In genomic region chr1:152955564-152956211, GRCm38 (mm10) we compare ENCODE assay signal across 9 mouse cellular contexts. TPM values are rescaled to one million over a fixed set of nuclear protein-coding genes. Genes with fewer than 3 reads are reported as not detected.
DNase-seq lines count a peak whose midpoint lies in the region; ATAC-seq and TF ChIP-seq lines count a peak whose summit lies in the region.
"Had no signal": no experiment of that assay in that cellular context is flagged by ENCODE, and none has a peak within 500 bp of the region (broad histone marks: within the 10 kb centered on the region; RNA-seq: fewer than 3 reads in every experiment).

No protein-coding gene starts in this region.

- peak overlapping the region; percentile 96 for H3K27ac ChIP-seq in hindbrain, embryonic 13.5 days
- no peak overlapping the region for H3K27ac ChIP-seq in stomach, embryonic 14.5 days (ENCODE audit: low read length)

- TF ChIP-seq CTCF in E14TG2a.4 (conservative IDR thresholded peaks at IDR 0.05; ENCODE audit: low read length) = no peak

- peak; percentile 49 for ATAC-seq in common myeloid progenitor, adult 5-6 weeks (replicated peaks; ENCODE audit: low read depth, poor library complexity, severe bottlenecking)
- ATAC-seq in hindbrain, embryonic 13.5 days (ENCODE audit: low FRiP score) = peak; percentile 54
- ATAC-seq in stomach, embryonic 14.5 days (ENCODE audit: insufficient number of reproducible peaks, insufficient read depth, low FRiP score, low read depth) = no peak

- peak overlapping the region; percentile 80 for H3K4me3 ChIP-seq in E14TG2a.4 (replicated peaks; ENCODE audit: low read length)
- H3K4me3 ChIP-seq in hindbrain, embryonic 13.5 days = peak overlapping the region; percentile 77
- H3K4me3 ChIP-seq in stomach, embryonic 14.5 days (ENCODE audit: low read depth, low read length) = peak overlapping the region; percentile 35

- peak overlapping the region; percentile 84 for H3K9ac ChIP-seq in hindbrain, embryonic 13.5 days
- H3K9ac ChIP-seq in stomach, embryonic 14.5 days (replicated peaks; ENCODE audit: low read depth, low read length) = no peak overlapping the region

- under 1% methylated on average over 40 of the region's 40 CpGs for WGBS in hindbrain, embryonic 13.5 days
- 2% methylated on average over 40 of the region's 40 CpGs for WGBS in stomach, embryonic 14.5 days

- H3K36me3 ChIP-seq in E14TG2a.4 (ENCODE audit: insufficient read depth, low read length) = no peaks in the 10 kb centered on the region
- H3K36me3 ChIP-seq in hindbrain, embryonic 13.5 days = no peaks in the 10 kb centered on the region
- no peaks in the 10 kb centered on the region for H3K36me3 ChIP-seq in stomach, embryonic 14.5 days (ENCODE audit: control insufficient read depth, insufficient read depth, low read length)

- peak; percentile 4 for DNase-seq in gastrocnemius, postnatal 14 days
- DNase-seq in gastrocnemius, adult 18-20 months (ENCODE audit: low spot score) = no peak
- DNase-seq in lung, postnatal 4 days = peak; percentile 6 to 22
- no peak for DNase-seq in adipocyte (ENCODE audit: low spot score)

- peaks cover 68% of the 10 kb centered on the region for H3K27me3 ChIP-seq in E14TG2a.4 (ENCODE audit: insufficient read depth, low read length)
- H3K27me3 ChIP-seq in hindbrain, embryonic 13.5 days = peaks cover 16% of the 10 kb centered on the region; the same call in 1 of the 2 replicates
- peaks cover 16% of the 10 kb centered on the region for H3K27me3 ChIP-seq in stomach, embryonic 14.5 days (ENCODE audit: control insufficient read depth, insufficient read depth, low read length)
- H3K27me3 ChIP-seq: CH12.LX had no signal

- H3K9me3 ChIP-seq in E14TG2a.4 (ENCODE audit: low read length) = no peaks in the 10 kb centered on the region
- H3K9me3 ChIP-seq in hindbrain, embryonic 13.5 days = no peaks in the 10 kb centered on the region
- H3K9me3 ChIP-seq in stomach, embryonic 14.5 days (ENCODE audit: control insufficient read depth, low read depth, low read length) = no peaks in the 10 kb centered on the region

- intact Hi-C loops in gastrocnemius, postnatal 14 days (cut with DNase I; ENCODE audit: low total_unique reads) = no loop called here

- peaks cover 15% of the 10 kb centered on the region for H3K4me1 ChIP-seq in E14TG2a.4 (replicated peaks; ENCODE audit: low read depth, low read length)
- H3K4me1 ChIP-seq in hindbrain, embryonic 13.5 days (replicated peaks) = peaks cover 24% of the 10 kb centered on the region
- peaks cover 10% of the 10 kb centered on the region; the same call in 1 of the 2 replicates for H3K4me1 ChIP-seq in stomach, embryonic 14.5 days (ENCODE audit: control insufficient read depth, insufficient read depth, low read length)

- peak overlapping the region; percentile 89 for H3K4me2 ChIP-seq in hindbrain, embryonic 13.5 days
- peak overlapping the region; percentile 65 for H3K4me2 ChIP-seq in stomach, embryonic 14.5 days (replicated peaks; ENCODE audit: low read depth, low read length)

RNA-seq across cellular contexts. Expression of gene Nmnat2, which starts 0.9 kb away (rescaled TPM):
- total RNA-seq in gastrocnemius, postnatal 14 days (2021) = 1 to 10 TPM in 1 of 2 experiments, under 1 TPM in 1; 0.51 to 1.1 TPM
- total RNA-seq in gastrocnemius, adult 18-20 months (2021) = under 1 TPM; 0.43 to 0.80 TPM
- total RNA-seq in common myeloid progenitor, adult 5-6 weeks (2017) = 0.09 TPM in 1 of 2 replicates, not detected in the other
- 68.0 and 70.2 TPM in 2 replicates for polyA plus RNA-seq in hindbrain, embryonic 13.5 days (2015; fragmentation: Nextera tagmentation; extraction: Ambion mirVana)
- 3.0 and 3.8 TPM in 2 replicates for polyA plus RNA-seq in stomach, embryonic 14.5 days (2014; fragmentation: Nextera tagmentation; extraction: Ambion mirVana)

RNA-seq across cellular contexts. Expression of gene Smg7, which starts 53.2 kb away (rescaled TPM):
- 10 to 100 TPM; 33.9 to 34.4 TPM for total RNA-seq in gastrocnemius, postnatal 14 days (2021)
- total RNA-seq in gastrocnemius, adult 18-20 months (2021) = 10 to 100 TPM; 37.3 to 38.9 TPM
- total RNA-seq in common myeloid progenitor, adult 5-6 weeks (2017) = 28.7 and 41.9 TPM in 2 replicates
- polyA plus RNA-seq in hindbrain, embryonic 13.5 days (2015; fragmentation: Nextera tagmentation; extraction: Ambion mirVana) = 33.8 and 37.1 TPM in 2 replicates
- polyA plus RNA-seq in stomach, embryonic 14.5 days (2014; fragmentation: Nextera tagmentation; extraction: Ambion mirVana) = 37.6 and 37.7 TPM in 2 replicates

Comparison
In these comparisons a context has a peak if more than half of its experiments do, and no peak if none do; other contexts are left out.
1. DNase-seq: peak in gastrocnemius, postnatal 14 days (single experiment) and lung, postnatal 4 days (2 of 2); none in gastrocnemius, adult 18-20 months (single experiment) and adipocyte (single experiment).
2. Peak in every context shown above with its lines, with median percentiles within 50 percentile points of each other: H3K4me3 ChIP-seq.